Mouse (Mus musculus) right cerebral cortex, postnatal 36 days (tissue): ENCODE measurements around the gene Slfn8.
"Not testable (repeated sequence)": the region's sequence is repeated elsewhere in the genome, so short reads cannot be mapped to it uniquely, and the experiment has no call there.

Experiments
- DNase-seq, 2 experiments: peaks; one replicate each; pipeline ENCODE4 v3.0.0; 2022; ENCODE audit warnings: low spot score in 2 of 2, mixed read lengths in 1 of 2

Slfn8 gene

GRCm38 (mm10) chr11:82991469-82992166, 29.0 kb downstream of the Slfn8 start, which contains the start of gene Slfn9:
TSS of gene Slfn9 (minus strand) at chr11:82991830.
- DNase-seq, result no peak

- DNase-seq, result not testable (repeated sequence)
These were observed 29.8 kb downstream of the Slfn8 start for GRCm38 (mm10) chr11:82990612-82991385.

GRCm38 (mm10) chr11:82989357-82989756, 31.3 kb downstream of the Slfn8 start:
- no peak for DNase-seq

GRCm38 (mm10) chr11:82987621-82988020, 33.0 kb downstream of the Slfn8 start:
- no peak for DNase-seq

GRCm38 (mm10) chr11:82983193-82983592, 37.4 kb downstream of the Slfn8 start:
- no peak for DNase-seq

- DNase-seq, result not testable (repeated sequence)
These were observed 38.2 kb downstream of the Slfn8 start for GRCm38 (mm10) chr11:82982409-82982808.

- DNase-seq, result no peak
These were observed 46.7 kb downstream of the Slfn8 start for GRCm38 (mm10) chr11:82973916-82974315.

- DNase-seq, result no peak
These were observed 49.0 kb downstream of the Slfn8 start for GRCm38 (mm10) chr11:82971590-82971974.

- DNase-seq, result no peak
These were observed 49.7 kb downstream of the Slfn8 start for GRCm38 (mm10) chr11:82970712-82971589.

- DNase-seq, result no peak
These were observed 58.4 kb downstream of the Slfn8 start for GRCm38 (mm10) chr11:82962215-82962614.

GRCm38 (mm10) chr11:82961743-82962142, 58.9 kb downstream of the Slfn8 start:
- no peak for DNase-seq

GRCm38 (mm10) chr11:82959613-82960012, 61.0 kb downstream of the Slfn8 start:
- no peak for DNase-seq

- no peak for DNase-seq
These were observed 63.7 kb downstream of the Slfn8 start for GRCm38 (mm10) chr11:82956925-82957324.

GRCm38 (mm10) chr11:82954631-82955030, 66.0 kb downstream of the Slfn8 start:
- DNase-seq, result no peak

GRCm38 (mm10) chr11:82952612-82953542, 67.7 kb downstream of the Slfn8 start:
- DNase-seq, result no peak
